Mouse (Mus musculus): ENCODE results near the gene H2al1e. TPM values are rescaled to one million over a fixed set of nuclear protein-coding genes. Genes with fewer than 3 reads are reported as not detected.

The H2al1e gene
- total and polyA plus RNA-seq, 2 experiments from 2014 or later: not detected

DNA sequence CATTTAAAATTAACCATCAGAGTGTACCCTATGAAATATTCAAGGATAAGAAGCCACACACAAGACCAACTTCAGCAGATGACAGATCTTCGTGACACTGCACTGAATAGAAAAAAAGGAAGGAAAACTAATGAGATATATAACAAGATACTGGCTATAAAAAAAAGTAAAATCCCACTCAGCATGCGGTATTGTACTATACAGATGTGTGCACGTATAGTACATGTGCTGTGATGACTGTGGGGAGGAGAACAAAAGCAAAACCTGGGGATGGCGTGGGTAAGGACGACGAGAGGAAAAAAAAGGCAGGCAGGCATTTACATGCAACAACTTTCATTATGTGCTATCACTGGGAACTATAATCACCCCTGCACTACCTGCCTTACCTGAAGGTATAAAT is 49.1 kb downstream of the H2al1e start:
- H3K9me3 ChIP-seq (replicated peaks; ENCODE audit: control insufficient read depth, low read length): no peaks in the 10 kb centered on the region
- H3K4me2 ChIP-seq (ENCODE audit: low read depth, low read length): no peak overlapping the region
- TF ChIP-seq CTCF (IDR thresholded peaks at IDR 0.05; ENCODE audit: low read depth) (no peak), EP300 (IDR thresholded peaks at IDR 0.05; ENCODE audit: low read depth) (no peak)
- no peaks in the 10 kb centered on the region for H3K36me3 ChIP-seq (replicated peaks; ENCODE audit: control insufficient read depth, insufficient read depth, low read length)
- DNase-seq (ENCODE audit: low spot score) (no peak), ATAC-seq (ENCODE audit: insufficient read depth, low read depth) (no peak)
- H3K27ac ChIP-seq (ENCODE audit: low read depth): no peak overlapping the region
- H3K4me3 ChIP-seq (ENCODE audit: low read depth, low read length): no peak overlapping the region
- no peak overlapping the region for H3K9ac ChIP-seq (replicated peaks; ENCODE audit: low read depth, low read length)
- H3K27me3 ChIP-seq (ENCODE audit: control insufficient read depth, insufficient read depth, low read length): no peaks in the 10 kb centered on the region
- H3K4me1 ChIP-seq (ENCODE audit: control insufficient read depth, insufficient read depth): no peaks in the 10 kb centered on the region
- WGBS: 70% methylated on average over 6 of the region's 6 CpGs

DNA sequence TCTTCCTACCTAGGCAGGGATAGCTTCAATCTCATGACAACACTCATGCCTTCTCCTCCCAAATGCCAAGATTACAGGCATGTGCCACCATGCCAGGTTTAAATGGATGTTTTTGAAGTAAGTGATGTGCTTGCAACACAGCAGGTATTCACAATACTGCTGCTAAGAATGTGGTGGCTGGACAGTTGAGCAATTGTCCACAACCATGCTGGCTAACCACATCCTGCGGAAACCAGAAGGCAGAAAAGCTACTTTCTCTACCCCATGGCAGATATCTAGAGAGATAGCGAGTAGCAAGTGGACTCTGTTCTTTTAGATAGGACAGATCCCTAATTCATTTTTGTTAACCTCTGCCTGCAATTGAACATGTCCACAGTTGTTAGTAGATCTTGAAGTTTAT is 49.5 kb downstream of the H2al1e start:
- Histone ChIP-seq H3K4me3 (ENCODE audit: low read depth, low read length) (no peak overlapping the region), H3K4me1 (ENCODE audit: control insufficient read depth, insufficient read depth) (no peaks in the 10 kb centered on the region), H3K4me2 (ENCODE audit: low read depth, low read length) (no peak overlapping the region), H3K27me3 (ENCODE audit: control insufficient read depth, insufficient read depth, low read length) (no peaks in the 10 kb centered on the region), H3K36me3 (replicated peaks; ENCODE audit: control insufficient read depth, insufficient read depth, low read length) (no peaks in the 10 kb centered on the region), H3K27ac (ENCODE audit: low read depth) (no peak overlapping the region), H3K9me3 (replicated peaks; ENCODE audit: control insufficient read depth, low read length) (no peaks in the 10 kb centered on the region), H3K9ac (replicated peaks; ENCODE audit: low read depth, low read length) (no peak overlapping the region)
- 66% methylated on average over 2 of the region's 2 CpGs for WGBS
- TF ChIP-seq EP300 (IDR thresholded peaks at IDR 0.05; ENCODE audit: low read depth) (no peak), CTCF (IDR thresholded peaks at IDR 0.05; ENCODE audit: low read depth) (no peak)
- DNase-seq (ENCODE audit: low spot score) (no peak), ATAC-seq (ENCODE audit: insufficient read depth, low read depth) (no peak)

Other genes with a start within 250 kb of the H2al1e start
- not detected in 2 replicates for gene H2al1a, start 12.7 kb upstream of the H2al1e start, total RNA-seq (2014; rRNA removed; ENCODE audit: low replicate concordance)
- gene H2al1a, start 12.7 kb upstream of the H2al1e start, polyA plus RNA-seq (2015; fragmentation: Nextera tagmentation; extraction: Ambion mirVana): not detected in 2 replicates
- gene H2al1b, start 9.5 kb upstream of the H2al1e start, total RNA-seq (2014; rRNA removed; ENCODE audit: low replicate concordance): not detected in 2 replicates
- gene H2al1b, start 9.5 kb upstream of the H2al1e start, polyA plus RNA-seq (2015; fragmentation: Nextera tagmentation; extraction: Ambion mirVana): not detected in 2 replicates
- not detected in 2 replicates for gene H2al1c, start 6.3 kb upstream of the H2al1e start, total RNA-seq (2014; rRNA removed; ENCODE audit: low replicate concordance)
- not detected in 2 replicates for gene H2al1c, start 6.3 kb upstream of the H2al1e start, polyA plus RNA-seq (2015; fragmentation: Nextera tagmentation; extraction: Ambion mirVana)
- gene H2al1d, start 3.1 kb upstream of the H2al1e start, total RNA-seq (2014; rRNA removed; ENCODE audit: low replicate concordance): not detected in 2 replicates
- not detected in 2 replicates for gene H2al1d, start 3.1 kb upstream of the H2al1e start, polyA plus RNA-seq (2015; fragmentation: Nextera tagmentation; extraction: Ambion mirVana)
- not detected in 2 replicates for gene H2al1f, start 3.2 kb downstream of the H2al1e start, total RNA-seq (2014; rRNA removed; ENCODE audit: low replicate concordance)
- not detected in 2 replicates for gene H2al1f, start 3.2 kb downstream of the H2al1e start, polyA plus RNA-seq (2015; fragmentation: Nextera tagmentation; extraction: Ambion mirVana)
- gene H2al1g, start 6.3 kb downstream of the H2al1e start, total RNA-seq (2014; rRNA removed; ENCODE audit: low replicate concordance): not detected in 2 replicates
- gene H2al1g, start 6.3 kb downstream of the H2al1e start, polyA plus RNA-seq (2015; fragmentation: Nextera tagmentation; extraction: Ambion mirVana): not detected in 2 replicates
- not detected in 2 replicates for gene H2al1h, start 9.6 kb downstream of the H2al1e start, total RNA-seq (2014; rRNA removed; ENCODE audit: low replicate concordance)
- not detected in 2 replicates for gene H2al1h, start 9.6 kb downstream of the H2al1e start, polyA plus RNA-seq (2015; fragmentation: Nextera tagmentation; extraction: Ambion mirVana)
- not detected in 2 replicates for gene H2al1i, start 12.7 kb downstream of the H2al1e start, total RNA-seq (2014; rRNA removed; ENCODE audit: low replicate concordance)
- gene H2al1i, start 12.7 kb downstream of the H2al1e start, polyA plus RNA-seq (2015; fragmentation: Nextera tagmentation; extraction: Ambion mirVana): not detected in 2 replicates
- not detected in 2 replicates for gene H2al1j, start 15.9 kb downstream of the H2al1e start, total RNA-seq (2014; rRNA removed; ENCODE audit: low replicate concordance)
- gene H2al1j, start 15.9 kb downstream of the H2al1e start, polyA plus RNA-seq (2015; fragmentation: Nextera tagmentation; extraction: Ambion mirVana): not detected in 2 replicates